Mouse (Mus musculus) CD4-positive helper T cell, adult 2 months (primary cell): ENCODE measurements around the gene Apopt1.

Source experiments
- DNase-seq: peaks from one replicate; pipeline ENCODE4 v3.0.0-alpha.2; 2012; ENCODE audit warnings: low read depth, missing footprints, low spot score

Apopt1 gene

DNA sequence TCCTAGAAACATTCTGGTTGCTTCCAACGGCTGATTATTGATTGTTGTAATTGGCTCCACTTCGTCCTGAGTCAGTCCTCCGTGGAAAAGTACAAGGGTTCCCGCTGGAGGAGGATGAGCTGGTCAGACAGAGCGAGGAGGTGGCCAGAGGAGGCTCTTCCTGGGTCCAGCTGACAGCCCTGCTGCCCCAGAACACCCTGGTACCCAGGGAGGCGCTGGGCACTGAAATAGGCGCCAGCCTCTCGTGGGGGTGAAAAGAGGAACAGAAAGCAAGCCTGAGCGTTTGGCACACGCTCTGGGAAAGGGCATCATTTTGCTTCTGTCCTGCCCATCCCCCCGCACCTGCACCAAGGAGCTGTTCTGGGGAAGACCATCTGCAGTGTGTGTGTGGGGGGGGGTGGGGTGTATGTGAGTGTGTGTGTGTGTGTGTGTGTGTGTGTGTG, 30.9 kb downstream of the Apopt1 start:
- DNase-seq = no peak

DNA sequence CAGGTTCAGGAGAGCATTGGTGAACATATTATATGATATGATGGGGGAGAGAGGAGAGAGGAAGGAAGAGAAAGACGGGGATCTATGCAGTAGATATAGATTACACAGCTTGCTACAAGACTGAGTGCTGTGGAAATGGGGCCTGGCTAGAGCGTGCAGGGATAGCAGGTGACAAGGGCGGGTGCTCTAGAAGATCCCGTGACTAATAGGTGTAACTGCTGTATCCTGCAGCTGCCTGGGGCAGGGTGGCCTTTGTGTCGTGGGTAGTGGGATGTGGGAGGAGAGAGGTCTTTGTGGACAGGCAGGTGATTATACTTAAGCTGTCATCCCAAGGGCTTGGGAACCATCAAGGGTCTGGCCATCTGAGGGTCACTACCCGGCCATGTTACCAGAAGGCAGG, 32.2 kb downstream of the Apopt1 start:
- no peak for DNase-seq

DNA sequence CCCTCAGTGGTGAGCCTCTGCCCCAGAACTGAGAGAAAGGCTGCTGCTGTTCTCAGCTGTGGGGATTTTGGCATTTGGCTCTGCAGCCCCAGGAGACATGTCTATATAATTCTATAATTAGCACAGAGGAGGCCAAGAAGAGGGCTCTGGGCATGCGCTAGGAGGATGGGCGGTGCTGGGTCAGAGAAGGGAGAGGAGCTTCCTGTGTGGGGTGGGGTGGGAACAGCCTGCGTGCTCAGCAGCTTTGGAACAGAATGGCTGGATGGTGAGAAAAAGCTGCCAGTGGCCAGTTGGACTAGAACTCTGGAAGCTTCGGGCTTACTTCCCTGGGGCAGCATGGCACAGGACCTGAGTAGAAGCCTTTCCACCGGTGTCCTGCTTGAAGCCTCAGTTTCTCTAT, 33.0 kb downstream of the Apopt1 start:
- peak; percentile 38 for DNase-seq

DNA sequence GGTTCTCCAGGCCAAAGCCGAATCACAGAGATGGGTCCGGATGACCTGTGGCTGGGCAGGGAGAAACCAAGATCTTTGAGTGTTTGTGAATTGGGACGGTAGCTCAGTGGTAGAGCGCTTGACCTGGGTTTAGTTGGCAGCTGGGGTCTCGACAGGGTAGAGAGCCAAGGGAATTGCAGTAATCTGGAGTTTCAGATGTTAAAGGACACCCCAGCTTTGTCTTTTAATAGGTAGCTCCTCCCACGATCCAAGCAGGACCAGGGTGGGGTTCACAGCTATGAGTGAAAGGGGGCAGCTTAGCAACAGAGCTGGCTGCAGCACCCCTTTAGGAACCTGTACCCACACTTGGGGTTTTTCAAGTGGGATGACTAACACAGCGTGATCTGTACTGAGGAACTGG, 34.4 kb downstream of the Apopt1 start:
- DNase-seq = no peak

DNA sequence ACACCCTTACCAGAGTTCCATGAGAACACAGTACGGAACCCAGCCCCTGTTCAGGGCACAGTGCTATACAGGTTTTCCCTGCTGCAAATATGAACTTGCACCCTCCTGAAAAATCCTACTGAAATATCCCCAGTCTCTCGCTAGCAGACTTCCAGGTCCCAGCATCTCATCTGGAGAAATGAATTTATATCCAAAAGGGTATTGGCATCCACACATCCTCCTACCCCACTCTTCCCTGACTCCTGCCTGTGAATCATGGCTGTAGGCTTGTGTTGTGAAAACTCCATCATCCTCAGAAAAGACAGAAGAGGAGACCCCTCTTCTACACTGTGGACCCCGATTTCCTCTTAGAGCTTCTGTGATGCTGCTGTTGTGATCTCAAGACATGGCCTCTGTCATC, 37.7 kb downstream of the Apopt1 start:
- DNase-seq = no peak

DNA sequence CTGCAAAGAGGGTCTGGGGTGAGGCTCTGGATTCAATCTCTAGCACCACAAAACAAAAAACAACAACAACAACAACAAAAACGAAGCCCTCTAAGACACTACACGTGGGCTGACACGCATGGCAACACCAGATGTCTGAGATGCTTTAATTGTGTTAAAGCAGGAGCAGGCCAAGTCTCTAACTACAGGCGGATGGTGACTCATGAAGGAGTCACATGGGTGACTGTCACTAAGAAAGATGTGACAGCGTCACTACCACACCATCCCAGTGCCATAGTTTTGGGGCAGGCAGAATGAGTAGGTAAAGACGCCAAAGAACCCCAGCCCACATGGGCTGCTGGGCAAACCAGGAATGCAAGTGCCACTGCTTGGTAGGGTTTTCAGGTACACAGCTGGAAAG, 39.4 kb downstream of the Apopt1 start:
- DNase-seq = no peak

DNA sequence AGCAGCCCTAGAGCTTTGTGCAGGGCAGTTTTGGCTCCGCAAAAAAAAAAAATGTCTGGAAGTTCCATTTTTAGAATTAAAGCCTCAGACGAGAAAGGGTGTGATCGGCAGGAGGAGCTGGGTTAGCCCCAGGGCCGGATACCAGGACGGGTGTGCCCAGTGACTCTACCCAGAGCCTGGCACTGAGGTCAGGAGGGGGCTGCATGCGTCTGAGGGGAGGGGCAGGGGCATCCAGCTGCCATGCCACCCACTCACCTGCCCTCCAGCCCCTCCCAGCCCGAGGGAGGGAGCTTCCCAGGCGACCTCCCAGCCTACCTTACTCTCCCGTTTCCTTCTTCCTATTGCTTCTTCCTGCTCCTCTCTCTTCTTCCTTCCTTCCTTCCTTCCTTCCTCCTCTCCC, 40.3 kb downstream of the Apopt1 start:
- DNase-seq = no peak

DNA sequence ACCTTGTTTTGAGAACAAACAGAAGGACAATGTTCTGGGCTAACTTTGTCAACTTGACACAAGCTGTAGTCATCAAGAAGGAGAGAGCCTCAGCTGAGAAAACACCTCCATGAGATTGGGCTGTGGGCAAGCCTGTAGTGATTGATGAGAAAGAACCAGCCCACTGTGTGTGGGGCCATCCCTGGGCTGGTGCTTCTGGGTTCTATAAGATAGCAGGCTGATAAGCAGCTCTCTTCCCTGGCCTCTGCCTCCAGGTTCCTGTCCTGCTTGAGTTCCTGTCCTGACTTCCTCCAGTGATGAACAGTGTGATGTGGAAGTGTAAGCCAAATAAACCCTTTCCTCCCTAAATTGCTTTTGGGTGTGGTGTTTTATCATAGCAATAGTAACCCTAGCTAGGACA, 41.6 kb downstream of the Apopt1 start:
- DNase-seq = no peak

DNA sequence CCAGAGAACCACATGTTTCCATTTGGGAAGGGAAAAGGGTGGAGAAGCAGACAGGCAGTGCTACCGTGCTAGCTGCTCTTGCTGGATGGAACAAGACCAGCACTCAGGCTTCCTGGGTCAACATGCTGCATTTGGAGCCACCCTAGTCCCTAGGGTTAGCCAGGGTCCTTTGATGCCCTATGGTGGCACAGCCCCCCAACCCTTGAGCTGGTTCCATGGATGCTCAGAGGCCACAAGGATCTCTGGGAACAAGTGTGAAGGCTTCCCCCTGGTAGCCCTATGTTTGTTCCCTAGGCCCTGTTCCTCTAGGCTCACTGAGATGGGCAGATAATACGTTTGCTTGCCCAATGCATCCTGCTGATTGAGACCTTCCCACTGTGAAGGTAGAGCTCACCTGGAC, 42.2 kb downstream of the Apopt1 start:
- DNase-seq = no peak

DNA sequence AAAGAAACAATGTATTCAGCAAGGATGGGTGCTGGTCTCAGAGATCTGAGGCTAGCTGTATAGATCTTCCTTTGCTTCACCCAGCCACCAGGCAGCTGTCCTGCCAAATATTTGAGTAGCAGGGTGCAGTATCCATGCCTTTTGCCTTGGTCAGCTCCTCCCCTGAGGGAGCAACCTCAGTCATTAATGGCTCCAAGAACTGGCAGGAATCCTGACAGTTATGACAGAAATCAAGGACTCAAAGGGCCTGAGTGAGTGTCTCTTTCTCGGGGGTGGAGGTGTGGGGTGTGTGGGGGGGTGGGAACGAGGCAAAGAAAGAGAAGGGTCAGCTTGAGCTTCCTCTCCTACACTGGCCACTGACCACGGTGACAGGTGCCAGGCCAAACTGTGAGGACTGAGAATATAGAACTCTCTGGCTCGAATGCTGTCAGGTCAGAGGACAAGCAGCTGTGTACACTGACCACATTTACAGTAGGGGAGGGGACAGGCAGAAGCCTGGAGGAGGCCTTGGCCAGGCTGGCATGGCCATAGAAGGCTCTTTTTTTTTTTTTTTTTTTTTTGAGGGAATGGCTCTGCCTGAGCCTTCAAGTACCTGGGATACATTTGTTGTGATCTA, 43.1 kb downstream of the Apopt1 start:
- no peak for DNase-seq

DNA sequence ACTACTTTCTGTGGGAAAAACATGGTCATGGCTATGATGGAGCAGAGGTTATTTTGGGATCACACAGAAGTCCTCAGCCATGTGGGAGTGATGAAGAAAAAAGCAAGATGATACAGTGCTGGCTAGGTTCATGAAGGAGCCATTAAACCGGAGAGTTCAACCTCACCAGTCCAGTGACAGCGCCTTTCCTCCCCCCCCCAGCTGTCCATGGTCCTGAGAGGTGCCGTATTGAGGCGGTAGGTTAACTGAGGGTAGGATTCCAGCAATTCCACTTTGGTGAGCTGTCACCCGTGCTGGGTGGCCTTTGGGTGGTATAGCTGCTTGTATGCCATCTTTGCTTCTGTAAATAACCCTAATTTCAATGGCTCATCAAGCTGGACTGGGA, 43.6 kb downstream of the Apopt1 start:
- no peak for DNase-seq

DNA sequence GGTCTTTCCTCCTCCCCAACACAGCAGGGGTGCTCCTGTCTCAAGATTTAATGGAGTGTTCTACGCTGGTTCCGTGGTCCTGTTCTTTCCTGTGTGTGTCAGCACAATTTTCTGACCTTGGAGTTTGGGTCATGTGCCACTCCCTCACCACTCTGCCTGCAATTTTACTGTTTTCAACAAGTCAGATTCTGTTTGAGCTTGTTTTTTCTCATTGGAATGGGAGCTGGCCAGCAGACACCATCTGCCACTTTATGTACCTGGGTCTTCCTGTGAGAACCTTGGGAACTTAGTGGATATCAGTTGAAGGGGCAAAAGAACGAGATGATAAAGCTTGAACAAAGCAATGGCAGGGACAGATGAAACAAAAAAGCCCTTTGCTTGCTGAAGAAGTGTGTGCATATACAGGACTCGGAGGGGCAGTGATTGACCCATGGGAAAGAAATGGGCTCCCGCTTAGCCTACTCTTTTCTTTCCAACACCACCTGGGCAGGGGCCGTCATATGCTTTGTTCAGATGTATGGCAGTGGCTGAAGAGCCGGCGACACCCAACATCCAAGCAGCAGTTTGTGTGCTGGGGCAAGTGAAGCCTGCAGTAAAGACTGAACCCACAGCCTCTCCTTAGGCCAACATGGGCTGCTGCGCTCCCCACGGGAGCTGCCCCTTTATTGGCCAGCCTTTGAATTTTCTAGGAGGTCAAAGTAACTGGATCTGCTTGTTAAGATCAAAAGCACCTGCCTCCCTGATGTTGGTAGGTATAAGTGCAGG, 44.7 kb downstream of the Apopt1 start:
- no peak for DNase-seq

DNA sequence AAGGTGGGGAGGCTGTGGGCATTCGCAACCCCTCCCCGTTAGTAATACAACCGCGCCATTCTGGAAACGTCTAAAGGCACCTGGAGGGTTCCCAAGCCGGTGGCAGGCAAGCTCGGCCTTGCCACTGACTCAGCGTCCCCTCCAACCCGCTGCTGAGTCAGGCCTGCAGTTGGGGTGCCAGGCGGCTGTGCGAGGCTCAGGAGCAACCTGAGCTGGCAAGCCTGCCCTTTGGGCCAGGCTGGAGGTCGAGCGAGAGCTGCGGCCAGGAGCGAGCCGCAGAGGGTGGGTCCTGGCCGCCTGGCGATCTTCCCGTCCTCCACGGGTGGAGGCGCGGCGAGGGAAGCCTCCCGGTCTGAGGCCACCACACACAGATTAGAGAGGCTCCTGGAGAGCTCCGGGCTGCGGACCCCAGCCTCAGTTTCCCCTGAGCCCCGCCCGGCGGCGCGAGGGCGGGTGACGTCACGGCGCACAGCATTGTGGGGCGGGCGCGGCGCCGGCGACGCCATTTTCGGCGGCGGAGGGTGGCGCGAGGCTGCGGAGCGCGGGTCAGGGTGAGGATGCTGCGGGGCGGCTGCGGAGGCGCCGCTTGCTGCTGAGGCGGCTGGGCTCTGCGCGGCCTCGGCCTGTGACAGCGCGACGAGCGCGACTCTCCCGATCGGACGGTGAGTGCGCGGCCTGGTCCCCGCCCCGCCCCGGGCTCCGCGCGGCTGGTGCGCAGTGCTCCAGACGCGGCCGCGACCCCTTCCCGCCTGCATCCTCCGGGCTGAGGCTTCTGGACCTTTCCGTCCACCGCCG, 45.5 kb downstream of the Apopt1 start, which contains the start of gene Klc1:
TSS of gene Klc1 (plus strand) at position 469 of the 795 bp plus-strand sequence.
- DNase-seq = peak; percentile 83

DNA sequence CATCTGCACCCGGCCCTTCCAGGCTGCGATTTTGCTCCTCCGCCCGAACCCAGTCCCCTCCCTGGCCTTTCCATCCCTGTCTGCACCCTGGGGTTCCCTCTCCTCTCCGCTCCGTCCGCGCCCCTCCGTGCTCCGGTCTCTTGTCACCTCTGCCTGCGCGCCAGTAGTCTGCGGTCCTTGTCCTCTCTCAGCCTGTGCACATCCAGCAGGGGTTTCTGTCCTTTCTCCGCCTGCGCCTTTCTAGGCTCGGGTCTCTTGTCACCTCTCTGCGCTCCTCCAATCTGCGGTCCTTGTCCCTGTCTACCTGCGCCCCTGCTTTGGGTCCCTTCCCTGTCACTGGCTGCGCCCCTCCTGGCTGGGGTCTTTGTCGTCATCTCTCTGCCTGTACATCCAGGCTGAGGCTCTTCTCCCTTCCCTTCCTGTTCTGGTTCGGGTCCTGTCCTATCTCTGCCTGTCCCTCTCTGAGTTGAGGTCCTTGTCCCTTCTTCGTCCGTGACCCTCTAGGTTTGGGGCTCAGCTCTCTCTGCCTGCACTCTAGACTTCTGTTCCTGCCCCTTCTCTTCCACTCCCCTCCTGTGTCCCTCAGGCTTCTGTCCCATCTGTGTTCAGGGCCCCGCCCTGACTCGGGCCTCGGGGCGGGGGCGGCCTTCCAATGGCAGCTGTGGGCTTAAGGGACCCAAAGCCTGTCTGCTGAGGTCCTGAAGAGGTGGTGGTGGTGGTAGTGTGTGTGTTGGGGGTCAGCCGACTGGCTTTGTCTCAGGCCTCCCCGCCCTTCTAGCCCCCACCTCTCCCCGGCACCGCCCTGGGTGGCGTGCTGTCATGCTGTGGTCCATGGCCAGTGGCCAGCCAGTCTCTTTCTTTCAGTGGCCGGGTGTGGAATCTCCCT, 46.4 kb downstream of the Apopt1 start:
- peak; percentile 26 for DNase-seq

DNA sequence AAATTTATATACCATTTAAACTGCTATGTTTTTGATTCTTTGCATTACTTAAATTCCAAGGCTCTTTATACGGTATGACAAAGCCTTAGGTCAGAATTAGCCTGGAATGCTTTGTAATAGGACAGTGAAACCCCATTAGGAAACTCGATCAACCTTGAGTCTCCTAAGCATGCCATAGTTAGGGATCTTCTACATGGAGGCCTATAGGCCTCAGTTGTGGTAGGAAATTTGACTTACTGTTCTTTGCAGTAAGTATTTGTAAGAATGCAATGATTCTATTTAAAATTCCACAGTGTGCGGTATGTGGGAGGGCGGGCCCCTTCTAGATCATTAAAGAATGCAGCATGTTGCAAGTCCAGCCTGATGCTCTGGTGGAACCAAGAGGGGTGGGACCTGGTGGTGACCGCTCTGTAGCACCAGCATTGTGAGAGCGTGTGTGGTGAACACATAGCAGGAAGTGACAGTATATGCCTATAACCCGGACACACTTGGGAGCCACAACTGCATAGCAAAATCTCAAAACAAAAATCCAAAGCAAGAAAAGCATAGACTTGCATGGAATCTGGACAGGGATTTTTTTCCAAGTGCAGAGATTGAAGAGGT, 47.3 kb downstream of the Apopt1 start:
- DNase-seq = no peak

DNA sequence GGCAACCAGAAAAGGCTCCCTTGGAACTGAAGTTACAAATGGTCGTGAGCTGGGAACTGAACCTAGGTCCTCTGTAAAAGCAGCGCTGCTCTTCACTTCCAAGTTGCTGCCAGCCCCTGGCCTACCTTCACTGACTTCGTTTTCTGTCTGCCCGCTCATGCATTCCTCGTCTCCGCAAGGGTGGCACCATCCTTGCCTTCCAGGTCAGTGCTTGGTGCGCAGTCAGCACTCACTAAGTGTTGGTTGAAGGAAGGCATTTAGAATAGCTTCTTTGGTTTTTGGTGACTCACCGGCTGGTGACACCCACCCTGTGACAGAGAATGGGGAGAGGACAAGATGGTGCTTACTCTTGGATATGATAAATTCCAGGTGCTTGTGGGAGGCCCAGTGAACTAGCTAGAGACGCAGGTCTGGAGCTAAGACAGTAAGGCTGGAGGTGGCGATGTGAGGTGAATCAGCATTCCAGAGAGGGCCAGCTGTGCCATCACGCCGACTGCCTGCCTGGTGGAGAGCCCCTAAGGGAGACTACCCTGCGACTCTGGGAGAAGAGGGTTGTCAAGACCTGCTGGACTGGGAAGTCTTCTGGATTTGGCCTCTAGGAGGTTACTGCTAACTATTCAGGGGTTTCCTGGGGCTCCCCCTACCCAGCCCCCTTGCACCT, 49.7 kb downstream of the Apopt1 start:
- DNase-seq = no peak

DNA sequence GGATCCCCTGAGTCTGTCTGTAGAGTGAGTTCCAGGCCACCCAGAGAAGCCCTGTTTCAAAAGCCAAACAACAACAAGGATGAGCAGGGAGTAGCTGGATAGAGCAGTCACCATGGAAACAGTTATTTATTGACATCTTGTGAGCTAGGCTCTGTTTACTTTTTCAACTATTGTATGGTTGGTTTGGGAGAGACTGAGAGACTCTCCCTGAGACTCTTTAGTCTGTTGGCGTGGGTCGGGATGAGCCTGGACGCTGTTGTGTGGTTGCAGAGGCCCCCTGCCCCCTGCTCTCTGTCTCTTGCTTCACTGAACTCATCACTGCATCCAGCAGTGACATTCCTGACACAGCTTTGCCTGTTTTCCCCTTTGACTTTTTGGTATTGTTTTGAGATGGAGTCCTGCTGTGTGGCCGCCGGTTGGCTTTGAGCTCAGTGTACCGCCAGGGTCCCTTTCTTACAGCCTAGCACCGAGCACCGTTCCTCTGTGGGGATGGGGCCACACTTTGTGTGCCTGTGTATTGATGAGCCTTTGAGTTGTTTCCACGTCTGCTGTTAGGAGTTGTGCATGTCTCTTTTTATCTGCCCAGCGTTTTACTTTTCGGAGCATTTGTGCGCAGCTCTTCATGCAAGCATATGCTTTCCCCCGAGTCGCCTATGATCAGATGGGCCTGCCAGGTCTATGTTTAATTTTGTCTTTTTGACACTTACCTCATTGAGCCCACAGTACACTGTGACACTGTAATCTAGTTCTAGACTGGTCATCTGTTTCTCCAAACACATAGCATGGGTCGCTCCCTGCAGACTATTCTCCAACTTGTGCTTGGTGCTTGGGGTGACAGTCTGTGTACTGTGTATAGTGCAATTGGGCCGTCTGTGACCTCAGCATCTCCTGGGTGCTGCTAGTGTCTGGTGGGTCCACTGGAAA, 53.5 kb downstream of the Apopt1 start:
- no peak for DNase-seq

DNA sequence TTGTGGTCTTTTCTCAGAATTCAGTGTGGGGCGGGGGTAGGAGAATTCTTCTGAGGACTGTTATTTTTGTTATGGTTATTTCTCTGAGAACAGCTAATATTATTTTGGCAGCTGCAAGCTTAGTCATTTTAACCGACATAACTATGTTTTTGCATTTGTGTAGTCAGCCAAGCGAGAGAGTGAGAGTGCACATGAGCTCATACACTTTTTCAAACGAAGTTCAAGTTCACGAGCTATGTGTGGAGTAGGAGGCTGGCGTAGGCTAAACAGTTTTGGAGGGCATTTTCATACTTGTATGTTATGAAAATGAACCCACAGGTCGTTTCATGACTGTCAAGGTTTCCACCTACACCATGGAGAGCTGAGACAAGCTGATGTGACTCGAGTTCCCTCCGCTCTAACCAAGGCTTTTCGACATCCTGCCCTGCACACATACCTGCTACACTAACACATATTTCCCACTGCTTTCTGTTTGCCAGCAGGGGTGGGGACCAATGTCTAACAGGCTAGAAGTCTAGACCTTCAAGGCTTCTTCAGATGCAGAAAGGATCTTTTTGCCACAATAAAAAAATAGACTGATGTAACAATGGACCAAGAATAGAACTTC, 55.4 kb downstream of the Apopt1 start:
- DNase-seq = peak; percentile 28

DNA sequence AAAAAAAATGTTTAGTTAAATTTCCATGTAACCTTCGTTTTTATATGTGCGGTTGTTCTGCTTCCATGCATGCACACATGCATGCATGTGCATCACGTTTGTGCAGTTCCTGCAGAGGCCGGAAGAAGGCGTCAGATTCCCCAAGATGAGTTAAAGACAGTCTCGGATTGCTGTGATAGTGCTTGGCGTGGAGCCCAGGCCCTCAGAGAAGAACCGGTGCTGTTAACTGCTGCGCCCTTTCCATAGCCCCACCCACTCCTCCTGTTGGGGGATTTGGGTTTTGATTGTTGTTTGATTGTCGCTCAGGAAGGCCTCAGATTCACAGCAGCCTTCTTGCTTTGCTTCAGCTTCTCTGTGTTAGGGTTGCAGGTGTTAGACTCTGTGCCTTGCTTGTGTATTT, 56.2 kb downstream of the Apopt1 start:
- peak; percentile 41 for DNase-seq
